ENCODE assay signal across 16 mouse cellular contexts in the genomic region with DNA sequence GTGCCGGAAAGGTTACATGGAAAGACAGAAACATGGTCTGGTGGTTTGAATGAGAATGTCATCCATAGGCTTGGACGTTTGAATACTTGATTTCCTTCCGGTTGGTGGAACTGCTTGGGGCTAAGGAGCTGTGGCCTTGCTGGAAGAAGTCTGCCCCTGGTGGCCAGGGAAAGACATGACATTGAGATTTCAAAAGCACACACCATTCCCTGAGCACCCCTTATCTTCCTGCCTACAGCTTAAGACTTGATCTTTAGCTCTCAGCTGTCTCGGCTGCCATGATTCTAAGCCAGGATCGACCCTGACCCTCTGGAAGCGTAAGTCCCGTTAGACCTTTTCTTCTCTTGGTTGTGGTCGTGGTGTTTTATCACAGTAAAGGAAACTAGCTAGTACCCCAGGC.
DNase-seq lines count a peak whose midpoint lies in the region; ATAC-seq and TF ChIP-seq lines count a peak whose summit lies in the region.
"Had no signal": no experiment of that assay in that cellular context is flagged by ENCODE, and none has a peak within 500 bp of the region (broad histone marks: within the 10 kb centered on the region; RNA-seq: fewer than 3 reads in every experiment).

No protein-coding gene starts in this region.

- H3K36me3 ChIP-seq in liver, postnatal 0 days (replicated peaks; ENCODE audit: insufficient read depth, low read length), result peaks cover 10% of the 10 kb centered on the region
- H3K36me3 ChIP-seq in liver, embryonic 12.5 days, result peaks cover 20% of the 10 kb centered on the region
- H3K36me3 ChIP-seq in ES-Bruce4 (ENCODE audit: control insufficient read depth, insufficient read depth, low read length, poor library complexity, severe bottlenecking), result no peaks in the 10 kb centered on the region

- TF ChIP-seq POLR2A in ES-Bruce4 (IDR thresholded peaks at IDR 0.05; ENCODE audit: insufficient read depth, low read length), result no peak

- no peak for TF ChIP-seq EP300 in liver, postnatal 0 days (IDR thresholded peaks at IDR 0.05; ENCODE audit: low read depth)
- TF ChIP-seq EP300 in ES-Bruce4 (IDR thresholded peaks at IDR 0.05; ENCODE audit: insufficient read depth, low read depth, low read length), result no peak

- H3K9ac ChIP-seq in liver, postnatal 0 days (replicated peaks), result no peak overlapping the region
- H3K9ac ChIP-seq in liver, embryonic 12.5 days, result no peak overlapping the region
- H3K9ac ChIP-seq in ES-Bruce4 (ENCODE audit: low read depth, poor library complexity, severe bottlenecking), result no peak overlapping the region
- H3K9ac ChIP-seq: embryonic facial prominence, embryonic 13.5 days; intestine, embryonic 15.5 days; limb, embryonic 12.5 days had no signal

- H3K4me2 ChIP-seq in liver, postnatal 0 days (ENCODE audit: low read depth, low read length), result no peak overlapping the region
- H3K4me2 ChIP-seq in liver, embryonic 12.5 days, result no peak overlapping the region
- H3K4me2 ChIP-seq: embryonic facial prominence, embryonic 13.5 days; intestine, embryonic 15.5 days; limb, embryonic 12.5 days had no signal

- intact Hi-C loops in gastrocnemius, adult 2 months (cut with DNase I), result no loop called here
- intact Hi-C loops in left cerebral cortex, postnatal 25 days (cut with DNase I), result no loop called here

- no peak overlapping the region for H3K4me3 ChIP-seq in gastrocnemius, adult 2 months
- no peak overlapping the region for H3K4me3 ChIP-seq in liver, postnatal 0 days (ENCODE audit: low read depth, low read length)
- H3K4me3 ChIP-seq in liver, embryonic 12.5 days, result no peak overlapping the region
- no peak overlapping the region for H3K4me3 ChIP-seq in ES-Bruce4 (ENCODE audit: low read depth, low read length)
- H3K4me3 ChIP-seq: embryonic facial prominence, embryonic 13.5 days; intestine, embryonic 15.5 days; limb, embryonic 12.5 days had no signal

- DNase-seq in gastrocnemius, adult 2 months, result no peak
- DNase-seq in gastrocnemius, adult 8-10 months (ENCODE audit: low spot score in 2 of 2), result no peak
- DNase-seq in liver, postnatal 0 days, result no peak
- DNase-seq in thymus, postnatal 14 days, result no peak
- DNase-seq in left cerebral cortex, postnatal 25 days (ENCODE audit: low spot score in 2 of 2), result no peak
- DNase-seq: cerebellum, postnatal 10 days; heart, postnatal 36 days had no signal

- H3K9me3 ChIP-seq in liver, postnatal 0 days (ENCODE audit: low read length), result no peaks in the 10 kb centered on the region
- no peaks in the 10 kb centered on the region for H3K9me3 ChIP-seq in liver, embryonic 12.5 days (replicated peaks)
- no peaks in the 10 kb centered on the region for H3K9me3 ChIP-seq in ES-Bruce4 (replicated peaks; ENCODE audit: control insufficient read depth, insufficient read depth, low read length, poor library complexity, severe bottlenecking)
- H3K9me3 ChIP-seq: embryonic facial prominence, embryonic 13.5 days; intestine, embryonic 15.5 days; limb, embryonic 12.5 days had no signal

- ATAC-seq in liver, postnatal 0 days, result no peak
- no peak for ATAC-seq in liver, embryonic 12.5 days
- ATAC-seq in megakaryocyte-erythroid progenitor cell, adult 5-6 weeks (replicated peaks; ENCODE audit: low FRiP score, low TSS enrichment, poor library complexity, severe bottlenecking), result peak; percentile 68
- ATAC-seq: activated CD4-positive, CD25-positive, alpha-beta regulatory T cell, adult 4 months; forebrain, embryonic 14.5 days; intestine, embryonic 15.5 days had no signal

- peak; percentile 38 for TF ChIP-seq CTCF in gastrocnemius, adult 2 months (IDR thresholded peaks at IDR 0.05)
- TF ChIP-seq CTCF in liver, postnatal 0 days (IDR thresholded peaks at IDR 0.05; ENCODE audit: low read depth), result peak; percentile 51
- TF ChIP-seq CTCF in ES-Bruce4 (IDR thresholded peaks at IDR 0.05; ENCODE audit: low read depth, low read length), result peak; percentile 44

- H3K27ac ChIP-seq in gastrocnemius, adult 2 months, result no peak overlapping the region
- H3K27ac ChIP-seq in liver, postnatal 0 days (ENCODE audit: low read depth), result no peak overlapping the region
- H3K27ac ChIP-seq in liver, embryonic 12.5 days, result no peak overlapping the region
- H3K27ac ChIP-seq in ES-Bruce4 (ENCODE audit: insufficient read depth, low read length), result no peak overlapping the region
- H3K27ac ChIP-seq: embryonic facial prominence, embryonic 13.5 days; intestine, embryonic 15.5 days; macrophage had no signal

- H3K4me1 ChIP-seq in liver, postnatal 0 days (ENCODE audit: insufficient read depth), result no peaks in the 10 kb centered on the region
- no peaks in the 10 kb centered on the region for H3K4me1 ChIP-seq in liver, embryonic 12.5 days
- no peaks in the 10 kb centered on the region for H3K4me1 ChIP-seq in ES-Bruce4 (ENCODE audit: control insufficient read depth, insufficient read depth, low read length)

- H3K27me3 ChIP-seq in liver, postnatal 0 days (ENCODE audit: insufficient read depth, low read length), result no peaks in the 10 kb centered on the region
- H3K27me3 ChIP-seq in liver, embryonic 12.5 days (replicated peaks), result no peaks in the 10 kb centered on the region
- H3K27me3 ChIP-seq in ES-Bruce4 (ENCODE audit: control insufficient read depth, insufficient read depth, low read length, poor library complexity, severe bottlenecking), result no peaks in the 10 kb centered on the region
- H3K27me3 ChIP-seq: embryonic facial prominence, embryonic 13.5 days; intestine, embryonic 15.5 days; limb, embryonic 12.5 days had no signal

- 89% methylated on average over 8 of the region's 8 CpGs for WGBS in liver, postnatal 0 days (ENCODE audit: insufficient replicate concordance)
- 85% methylated on average over 8 of the region's 8 CpGs for WGBS in liver, embryonic 12.5 days (ENCODE audit: insufficient replicate concordance)
